Mouse (Mus musculus) CH12.LX (cell line): ENCODE results near the gene Bmpr1a. TPM values are rescaled to one million over a fixed set of nuclear protein-coding genes. Genes with fewer than 3 reads are reported as not detected.

Experiments used
- DNase-seq: peaks from one replicate; pipeline ENCODE4 v3.0.0-alpha.2; 2013; ENCODE audit errors: extremely low read depth
- H3K27ac ChIP-seq: 2 replicates; pipeline ENCODE4 v1.5.1; 2012; ENCODE audit warnings: low read depth, mild to moderate bottlenecking, control low read depth, moderate library complexity; ENCODE audit not compliant: insufficient read depth
- H3K27me3 ChIP-seq: replicated peaks from 2 replicates; pipeline ENCODE3; 2012; ENCODE audit warnings: inconsistent platforms
- H3K36me3 ChIP-seq, 2 experiments: replicated peaks in 1 of 2; 2 replicates each; pipeline versions ENCODE3 to v1.6.1; 2012; ENCODE audit warnings: inconsistent platforms in 1 of 2, low read length in 1 of 2, mild to moderate bottlenecking in 1 of 2, mixed read lengths in 1 of 2, moderate library complexity in 1 of 2; ENCODE audit not compliant: control insufficient read depth in 1 of 2, insufficient read depth in 1 of 2
- H3K4me1 ChIP-seq, 2 experiments: 2 replicates each; pipeline ENCODE4 v1.6.1; 2012; ENCODE audit warnings: inconsistent platforms in 1 of 2, moderate library complexity in 1 of 2; ENCODE audit not compliant: insufficient read depth in 2 of 2, control insufficient read depth in 1 of 2
- H3K4me2 ChIP-seq: 2 replicates; pipeline ENCODE4 v1.6.1; 2012; ENCODE audit warnings: low read depth, mild to moderate bottlenecking, control low read depth; ENCODE audit not compliant: poor library complexity, insufficient read depth, severe bottlenecking
- H3K4me3 ChIP-seq, 3 experiments: fragments of 150-350 bp in 1 of 3; sonication (generic) in 1 of 3; replicated peaks in 1 of 3; 2 replicates each; pipeline versions ENCODE3 to v1.5.1; 2011 to 2012; ENCODE audit warnings: low read depth in 2 of 3, low read length in 2 of 3, mild to moderate bottlenecking in 2 of 3, moderate library complexity in 2 of 3, control low read depth in 1 of 3, improper control_type of control experiment in 1 of 3, inconsistent platforms in 1 of 3, mixed read lengths in 1 of 3; ENCODE audit not compliant: poor library complexity in 1 of 3
- H3K79me2 ChIP-seq: replicated peaks from 2 replicates; pipeline ENCODE4 v1.6.1; 2012; ENCODE audit warnings: mild to moderate bottlenecking, moderate library complexity; ENCODE audit not compliant: control insufficient read depth, poor library complexity, insufficient read depth, severe bottlenecking; ENCODE audit errors: extremely low read depth
- H3K9ac ChIP-seq: 2 replicates; pipeline ENCODE4 v1.6.1; 2012; ENCODE audit warnings: low read depth, mild to moderate bottlenecking, control low read depth, moderate library complexity; ENCODE audit not compliant: insufficient read depth
- H3K9me3 ChIP-seq: replicated peaks from 2 replicates; pipeline ENCODE3; 2012; ENCODE audit warnings: low read length, inconsistent platforms, mixed read lengths
- BHLHE40 ChIP-seq: IDR thresholded peaks from 2 replicates; pipeline ENCODE4 v1.6.1; 2011; ENCODE audit warnings: mild to moderate bottlenecking, low read depth, low read length, improper control_type of control experiment
- CHD1 ChIP-seq: IDR thresholded peaks from 2 replicates; pipeline ENCODE4 v1.6.1; 2012; ENCODE audit warnings: low read depth, low read length, improper control_type of control experiment, inconsistent platforms
- CHD2 ChIP-seq: IDR thresholded peaks from 2 replicates; pipeline ENCODE4 v1.6.1; 2011; ENCODE audit warnings: low read length, improper control_type of control experiment
- CTCF ChIP-seq, 2 experiments: IDR thresholded peaks in 1 of 2; conservative IDR thresholded peaks in 1 of 2; 2 replicates each; pipeline ENCODE4 v1.5.1; 2011 to 2012; ENCODE audit warnings: low read depth in 2 of 2, low read length in 2 of 2, improper control_type of control experiment in 1 of 2, inconsistent platforms in 1 of 2, mild to moderate bottlenecking in 1 of 2, moderate library complexity in 1 of 2
- GABPA ChIP-seq: IDR thresholded peaks from 2 replicates; pipeline ENCODE4 v1.6.1; 2012; ENCODE audit warnings: low read depth, low read length, improper control_type of control experiment, inconsistent platforms; ENCODE audit not compliant: insufficient replicate concordance
- IRF4 ChIP-seq: IDR thresholded peaks from 2 replicates; pipeline ENCODE4 v1.6.1; 2014; ENCODE audit warnings: low read depth, mild to moderate bottlenecking, inconsistent platforms, low read length, improper control_type of control experiment
- JUN ChIP-seq: IDR thresholded peaks from 2 replicates; pipeline ENCODE4 v1.6.1; 2011; ENCODE audit warnings: low read depth, mild to moderate bottlenecking, low read length, improper control_type of control experiment, moderate library complexity; ENCODE audit not compliant: insufficient read depth
- MEF2A ChIP-seq: IDR thresholded peaks from 2 replicates; pipeline ENCODE4 v1.6.1; 2014; ENCODE audit warnings: low read depth, mild to moderate bottlenecking, inconsistent platforms, low read length, improper control_type of control experiment, borderline replicate concordance
- NELFE ChIP-seq: IDR thresholded peaks from 2 replicates; pipeline ENCODE4 v1.6.1; 2011; ENCODE audit warnings: low read depth, low read length, improper control_type of control experiment
- PAX5 ChIP-seq: IDR thresholded peaks from 2 replicates; pipeline ENCODE4 v1.6.1; 2012; ENCODE audit warnings: low read length, inconsistent platforms, mixed read lengths
- POLR2AphosphoS2 ChIP-seq: IDR thresholded peaks from 2 replicates; pipeline ENCODE4 v1.6.1; 2011; ENCODE audit warnings: low read depth, low read length, improper control_type of control experiment
- RAD21 ChIP-seq: IDR thresholded peaks from 2 replicates; pipeline ENCODE4 v1.6.1; 2011; ENCODE audit warnings: low read depth, mild to moderate bottlenecking, low read length, improper control_type of control experiment, moderate library complexity
- SMC3 ChIP-seq: IDR thresholded peaks from 2 replicates; pipeline ENCODE4 v1.6.1; 2011; ENCODE audit warnings: low read depth, low read length, improper control_type of control experiment
- TCF12 ChIP-seq: IDR thresholded peaks from 2 replicates; pipeline ENCODE4 v1.6.1; 2014; ENCODE audit warnings: low read depth, mild to moderate bottlenecking, inconsistent platforms, low read length, improper control_type of control experiment
- UBTF ChIP-seq: IDR thresholded peaks from 2 replicates; pipeline ENCODE4 v1.6.1; 2012; ENCODE audit warnings: low read depth, mild to moderate bottlenecking, inconsistent platforms, low read length, improper control_type of control experiment, moderate library complexity
- USF2 ChIP-seq: conservative IDR thresholded peaks from 2 replicates; pipeline ENCODE4 v1.6.1; 2011; ENCODE audit warnings: low read depth, low read length, improper control_type of control experiment
- ZC3H11A ChIP-seq: IDR thresholded peaks from 2 replicates; pipeline ENCODE4 v1.6.1; 2012; ENCODE audit warnings: low read depth, mild to moderate bottlenecking, inconsistent platforms, low read length, improper control_type of control experiment
- ZMIZ1 ChIP-seq: IDR thresholded peaks from 2 replicates; pipeline ENCODE4 v1.6.1; 2012; ENCODE audit warnings: low read depth, mild to moderate bottlenecking, inconsistent platforms, low read length, improper control_type of control experiment
- dilution Hi-C: fragments of 300-500 bp; cut with MboI; formaldehyde crosslinking; loops from 2 replicates; pipeline ENCODE4 v1.14.3; 2020; ENCODE audit warnings: low sequenced_read_pairs; ENCODE audit not compliant: extremely low pct_unique_long_range_greater_than_20kb, extremely low pct_ligation_motif_present
- in situ Hi-C: fragments of 300-500 bp; cut with MboI; formaldehyde crosslinking; loops from 3 replicates; pipeline ENCODE4 v1.14.3; 2019; ENCODE audit warnings: low sequenced_read_pairs, low pct_ligation_motif_present, low pct_unique_long_range_greater_than_20kb, mixed read lengths
- polyA plus RNA-seq: library from polyadenylated mRNA; unstranded; fragments of >175 nt; gene quantifications from 2 replicates; pipeline ENCODE4 v1.2.1, GENCODE M21; 2012; ENCODE audit warnings: low read depth; ENCODE audit not compliant: insufficient read length
- total RNA-seq, 2 experiments: library from RNA; depleted of rRNA; stranded (reverse); fragments of 300-350 nt in 1 of 2; fragments of >200 nt in 1 of 2; gene quantifications; 2 replicates each; pipeline ENCODE4 v1.2.3; 2012 to 2014

Gene Bmpr1a
- total and polyA plus RNA-seq, 3 experiments: 26.2 to 46.7 (median 30.1) TPM

DNA sequence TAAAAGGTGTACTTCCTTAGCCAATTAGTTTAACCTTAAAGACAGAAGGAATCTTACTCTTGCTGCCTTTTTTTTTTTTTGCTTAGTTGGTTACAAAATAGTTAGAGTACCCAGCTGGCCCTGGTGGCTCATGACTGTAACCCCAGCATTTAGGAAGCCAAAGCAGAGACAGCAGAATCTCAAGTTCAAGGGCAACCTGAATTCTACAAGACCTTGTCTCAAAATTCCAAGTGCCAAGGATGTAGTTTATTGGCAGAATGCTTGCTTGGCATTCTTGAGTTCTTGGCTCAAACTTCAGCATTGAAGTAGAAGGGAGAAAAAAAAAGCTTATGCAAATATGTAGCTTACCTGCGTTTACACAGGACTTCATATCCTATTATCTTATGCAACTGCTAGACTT lies 74.1 kb downstream of the Bmpr1a start:
- Histone ChIP-seq H3K4me3 (no peak overlapping the region), H3K27me3 (no peaks in the 10 kb centered on the region), H3K4me1 (no peaks in the 10 kb centered on the region), H3K36me3 (peaks cover 25 to 67% of the 10 kb centered on the region in 2 experiments), H3K27ac (no peak overlapping the region), H3K4me2 (no peak overlapping the region), H3K9ac (no peak overlapping the region), H3K9me3 (no peaks in the 10 kb centered on the region), H3K79me2 (no peaks in the 10 kb centered on the region)
- dilution Hi-C loops: no loop called here
- TF ChIP-seq JUN (no peak), UBTF (no peak), CHD2 (no peak), GABPA (no peak), CHD1 (no peak), PAX5 (no peak), NELFE (no peak), MEF2A (no peak), TCF12 (no peak), ZC3H11A (no peak), BHLHE40 (no peak), ZMIZ1 (no peak)
- in situ Hi-C loops: loop anchor here (25.0 kb wide), 1 partner anchor 333 kb away; no protein-coding TSS in a partner anchor
- no peak for DNase-seq

DNA sequence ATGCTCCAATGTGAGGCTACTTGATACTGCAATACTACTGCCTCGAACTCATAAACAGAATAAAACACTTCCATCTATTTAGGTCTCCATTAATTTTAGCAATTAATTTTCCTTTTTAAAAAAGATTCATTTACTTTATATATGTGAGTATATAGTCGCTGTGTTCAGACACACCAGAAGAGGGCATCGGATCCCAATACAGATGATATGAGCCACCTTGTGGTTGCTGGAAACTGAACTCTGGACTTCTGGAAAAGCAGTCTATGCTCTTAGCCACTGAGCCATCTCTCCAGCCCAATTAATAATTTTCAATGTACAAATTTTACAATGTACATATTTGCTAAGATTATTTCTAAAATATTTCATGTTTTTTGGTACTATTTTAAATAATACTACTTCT lies 74.9 kb downstream of the Bmpr1a start:
- Histone ChIP-seq H3K9ac (no peak overlapping the region), H3K4me3 (no peak overlapping the region), H3K27me3 (no peaks in the 10 kb centered on the region), H3K9me3 (no peaks in the 10 kb centered on the region), H3K36me3 (peaks cover 31 to 75% of the 10 kb centered on the region in 2 experiments), H3K27ac (no peak overlapping the region), H3K79me2 (no peaks in the 10 kb centered on the region), H3K4me2 (no peak overlapping the region), H3K4me1 (no peaks in the 10 kb centered on the region)
- in situ Hi-C loops (loop anchor here (25.0 kb wide), 1 partner anchor 334 kb away; no protein-coding TSS in a partner anchor), dilution Hi-C loops (no loop called here)
- DNase-seq: no peak
- TF ChIP-seq POLR2AphosphoS2: no peak
- TF ChIP-seq SMC3: peak; percentile 37
- TF ChIP-seq RAD21: peak; percentile 23
- peak; percentile 6 to 67; a peak in 2 of 4 replicates for TF ChIP-seq CTCF (conservative IDR thresholded peaks at IDR 0.05 in 1 of 2, IDR thresholded peaks at IDR 0.05 in 1 of 2; ENCODE audit: low read depth in 2 of 2, low read length in 2 of 2)
- no peak for TF ChIP-seq IRF4
- no peak for TF ChIP-seq USF2
